In genomic region chr3:90278211-90278610, GRCm38 (mm10) we compare ENCODE assay signal across 19 mouse cellular contexts. TPM values are rescaled to one million over a fixed set of nuclear protein-coding genes. Genes with fewer than 3 reads are reported as not detected.
DNase-seq lines count a peak whose midpoint lies in the region; ATAC-seq and TF ChIP-seq lines count a peak whose summit lies in the region.
"Had no signal": no experiment of that assay in that cellular context is flagged by ENCODE, and none has a peak within 500 bp of the region (broad histone marks: within the 10 kb centered on the region; RNA-seq: fewer than 3 reads in every experiment).

No protein-coding gene starts in this region.

- peak; percentile 41; the same call in 1 of the 2 replicates for ATAC-seq in cerebellum, adult (ENCODE audit: insufficient number of reproducible peaks, low FRiP score, low TSS enrichment)
- ATAC-seq in liver, embryonic 12.5 days = peak; percentile 5; the same call in 1 of the 2 replicates
- ATAC-seq in liver, postnatal 0 days = no peak
- ATAC-seq: forebrain, embryonic 14.5 days; forebrain, postnatal 0 days; Patski had no signal

- H3K4me1 ChIP-seq in liver, embryonic 12.5 days = 0 out of 2 replicates have a peak, but pooled peaks cover 10% of the 10 kb centered on the region
- no peaks in the 10 kb centered on the region for H3K4me1 ChIP-seq in liver, postnatal 0 days (ENCODE audit: insufficient read depth)
- H3K4me1 ChIP-seq: embryonic facial prominence, embryonic 12.5 days; embryonic facial prominence, embryonic 15.5 days; hindbrain, embryonic 12.5 days; hindbrain, embryonic 15.5 days had no signal

- peaks cover 77% of the 10 kb centered on the region for H3K36me3 ChIP-seq in liver, embryonic 12.5 days
- H3K36me3 ChIP-seq in liver, postnatal 0 days (replicated peaks; ENCODE audit: insufficient read depth, low read length) = peaks cover 49% of the 10 kb centered on the region

- no peak overlapping the region for H3K27ac ChIP-seq in liver, embryonic 12.5 days
- no peak overlapping the region for H3K27ac ChIP-seq in liver, postnatal 0 days (ENCODE audit: low read depth)
- H3K27ac ChIP-seq: embryonic facial prominence, embryonic 12.5 days; embryonic facial prominence, embryonic 15.5 days; hindbrain, embryonic 12.5 days; hindbrain, embryonic 15.5 days had no signal

- H3K4me2 ChIP-seq in liver, embryonic 12.5 days = no peak overlapping the region
- no peak overlapping the region for H3K4me2 ChIP-seq in liver, postnatal 0 days (ENCODE audit: low read depth, low read length)
- H3K4me2 ChIP-seq: embryonic facial prominence, embryonic 12.5 days; embryonic facial prominence, embryonic 15.5 days; hindbrain, embryonic 12.5 days; hindbrain, embryonic 15.5 days had no signal

- no peak for DNase-seq in cerebellum, postnatal 4 days (ENCODE audit: low spot score in 2 of 2)
- DNase-seq in cerebellum, adult 9-10 months = peak; percentile 56
- no peak for DNase-seq in cerebellum, postnatal 10 days
- DNase-seq in liver, postnatal 0 days = no peak
- no peak for DNase-seq in frontal cortex, postnatal 10 days (ENCODE audit: low spot score in 2 of 2)
- DNase-seq: adrenal gland, adult 2 months; adrenal gland, postnatal 14 days; forebrain, postnatal 0 days; gastrocnemius, postnatal 25 days; kidney, adult 2 months had no signal

- no peak for TF ChIP-seq EP300 in liver, postnatal 0 days (IDR thresholded peaks at IDR 0.05; ENCODE audit: low read depth)

- H3K27me3 ChIP-seq in liver, embryonic 12.5 days (replicated peaks) = no peaks in the 10 kb centered on the region
- no peaks in the 10 kb centered on the region for H3K27me3 ChIP-seq in liver, postnatal 0 days (ENCODE audit: insufficient read depth, low read length)
- H3K27me3 ChIP-seq: embryonic facial prominence, embryonic 12.5 days; embryonic facial prominence, embryonic 15.5 days; hindbrain, embryonic 12.5 days; hindbrain, embryonic 15.5 days; Patski had no signal

- TF ChIP-seq CTCF in liver, postnatal 0 days (IDR thresholded peaks at IDR 0.05; ENCODE audit: low read depth) = no peak

- H3K9ac ChIP-seq in liver, embryonic 12.5 days = no peak overlapping the region
- no peak overlapping the region for H3K9ac ChIP-seq in liver, postnatal 0 days (replicated peaks)
- H3K9ac ChIP-seq: embryonic facial prominence, embryonic 12.5 days; embryonic facial prominence, embryonic 15.5 days; forebrain, postnatal 0 days; hindbrain, embryonic 12.5 days; hindbrain, embryonic 15.5 days had no signal

- no peak overlapping the region for H3K4me3 ChIP-seq in liver, embryonic 12.5 days
- H3K4me3 ChIP-seq in liver, postnatal 0 days (ENCODE audit: low read depth, low read length) = no peak overlapping the region
- H3K4me3 ChIP-seq: embryonic facial prominence, embryonic 12.5 days; embryonic facial prominence, embryonic 15.5 days; hindbrain, embryonic 12.5 days; hindbrain, embryonic 15.5 days had no signal

- 83% methylated on average over 10 of the region's 10 CpGs for WGBS in liver, embryonic 12.5 days (ENCODE audit: insufficient replicate concordance)
- WGBS in liver, postnatal 0 days (ENCODE audit: insufficient replicate concordance) = 86% methylated on average over 10 of the region's 10 CpGs

- H3K9me3 ChIP-seq in liver, embryonic 12.5 days (replicated peaks) = no peaks in the 10 kb centered on the region
- no peaks in the 10 kb centered on the region for H3K9me3 ChIP-seq in liver, postnatal 0 days (ENCODE audit: low read length)
- H3K9me3 ChIP-seq: embryonic facial prominence, embryonic 12.5 days; embryonic facial prominence, embryonic 15.5 days; G1E; hindbrain, embryonic 12.5 days; hindbrain, embryonic 15.5 days had no signal

RNA-seq across cellular contexts. Expression of gene Dennd4b, which starts 13.2 kb away (rescaled TPM):
- polyA plus RNA-seq in liver, embryonic 12.5 days (2016; fragmentation: Nextera tagmentation; extraction: Ambion mirVana) = 3.0 and 3.4 TPM in 2 replicates
- polyA plus RNA-seq in liver, postnatal 0 days (2015; fragmentation: Nextera tagmentation; extraction: Ambion mirVana) = 2.0 TPM in 2 replicates

RNA-seq across cellular contexts. Expression of gene Gatad2b, which starts 14.8 kb away (rescaled TPM):
- polyA plus RNA-seq in liver, embryonic 12.5 days (2016; fragmentation: Nextera tagmentation; extraction: Ambion mirVana) = 5.1 and 6.0 TPM in 2 replicates
- polyA plus RNA-seq in liver, postnatal 0 days (2015; fragmentation: Nextera tagmentation; extraction: Ambion mirVana) = 2.3 and 3.1 TPM in 2 replicates

RNA-seq across cellular contexts. Expression of gene Crtc2, which starts 24.2 kb away (rescaled TPM):
- polyA plus RNA-seq in liver, embryonic 12.5 days (2016; fragmentation: Nextera tagmentation; extraction: Ambion mirVana) = 8.2 and 9.4 TPM in 2 replicates
- 6.6 and 7.9 TPM in 2 replicates for polyA plus RNA-seq in liver, postnatal 0 days (2015; fragmentation: Nextera tagmentation; extraction: Ambion mirVana)

RNA-seq across cellular contexts. Expression of gene Slc39a1, which starts 30.2 kb away (rescaled TPM):
- 30.7 and 33.1 TPM in 2 replicates for polyA plus RNA-seq in liver, embryonic 12.5 days (2016; fragmentation: Nextera tagmentation; extraction: Ambion mirVana)
- 41.7 and 54.0 TPM in 2 replicates for polyA plus RNA-seq in liver, postnatal 0 days (2015; fragmentation: Nextera tagmentation; extraction: Ambion mirVana)

RNA-seq across cellular contexts. Expression of gene Creb3l4, which starts 34.9 kb away (rescaled TPM):
- 0.56 and 0.66 TPM in 2 replicates for polyA plus RNA-seq in liver, embryonic 12.5 days (2016; fragmentation: Nextera tagmentation; extraction: Ambion mirVana)
- polyA plus RNA-seq in liver, postnatal 0 days (2015; fragmentation: Nextera tagmentation; extraction: Ambion mirVana) = 0.15 and 0.41 TPM in 2 replicates
- polyA plus RNA-seq: G1E had no signal
